Mouse (Mus musculus): Measurements from ENCODE around the gene Elp6.

The Elp6 gene

GRCm38 (mm10) chr9:110366746-110367145 lies 61.8 kb downstream of the Elp6 start:
- no peak for DNase-seq

GRCm38 (mm10) chr9:110369860-110370259 lies 64.9 kb downstream of the Elp6 start:
- no peak for DNase-seq
